Mouse (Mus musculus) G1E (cell line): ENCODE measurements at regions not wholly inside any gene's neighbourhood (a gene's known extent, or its start where the extent isn't known, plus 50 kb on each side); places are given as distances from the start of the nearest gene placed in this dataset.

ENCODE experiments used
- ATAC-seq: 2 replicates; pipeline ENCODE4 v1.8.0; 2016; ENCODE audit warnings: mild to moderate bottlenecking; ENCODE audit not compliant: insufficient number of reproducible peaks, poor library complexity, low FRiP score, severe bottlenecking; ENCODE audit errors: extremely low read depth
- DNase-seq: peaks from one replicate; pipeline ENCODE4 v3.0.0; 2012; ENCODE audit warnings: low spot score
- H3K27me3 ChIP-seq: 2 replicates; pipeline ENCODE4 v1.6.1; 2012; ENCODE audit warnings: mild to moderate bottlenecking, low read length, inconsistent platforms; ENCODE audit not compliant: insufficient read depth
- H3K36me3 ChIP-seq: replicated peaks from 2 replicates; pipeline ENCODE3; 2012; ENCODE audit warnings: mild to moderate bottlenecking, inconsistent platforms
- H3K4me1 ChIP-seq: 2 replicates; pipeline ENCODE4 v1.6.1; 2012; ENCODE audit warnings: low read depth, low read length, inconsistent platforms, mixed read lengths; ENCODE audit not compliant: insufficient read depth
- H3K4me3 ChIP-seq: 2 replicates; pipeline ENCODE4 v1.5.1; 2012; ENCODE audit warnings: low read depth, mild to moderate bottlenecking, inconsistent platforms, low read length, moderate library complexity, mixed read lengths
- H3K9me3 ChIP-seq: replicated peaks from 2 replicates; pipeline ENCODE4 v1.6.1; 2012; ENCODE audit warnings: inconsistent platforms
- CTCF ChIP-seq: IDR thresholded peaks from 2 replicates; pipeline ENCODE4 v1.5.1; 2012; ENCODE audit warnings: low read depth, low read length, inconsistent platforms, mixed read lengths
- GATA1 ChIP-seq: IDR thresholded peaks from 2 replicates; pipeline ENCODE4 v1.6.1; 2012; ENCODE audit warnings: borderline replicate concordance, low read length, inconsistent platforms, mixed read lengths
- GATA2 ChIP-seq: IDR thresholded peaks from 2 replicates; pipeline ENCODE4 v1.6.1; 2012; ENCODE audit warnings: low read depth, low read length, inconsistent platforms, borderline replicate concordance
- POLR2AphosphoS5 ChIP-seq: IDR thresholded peaks from 2 replicates; pipeline ENCODE4 v1.6.1; 2012; ENCODE audit warnings: low read depth, low read length, inconsistent platforms; ENCODE audit not compliant: insufficient replicate concordance
- TAL1 ChIP-seq: conservative IDR thresholded peaks from 2 replicates; pipeline ENCODE4 v1.6.1; 2012; ENCODE audit warnings: low read depth, low read length, inconsistent platforms, mixed read lengths

DNA sequence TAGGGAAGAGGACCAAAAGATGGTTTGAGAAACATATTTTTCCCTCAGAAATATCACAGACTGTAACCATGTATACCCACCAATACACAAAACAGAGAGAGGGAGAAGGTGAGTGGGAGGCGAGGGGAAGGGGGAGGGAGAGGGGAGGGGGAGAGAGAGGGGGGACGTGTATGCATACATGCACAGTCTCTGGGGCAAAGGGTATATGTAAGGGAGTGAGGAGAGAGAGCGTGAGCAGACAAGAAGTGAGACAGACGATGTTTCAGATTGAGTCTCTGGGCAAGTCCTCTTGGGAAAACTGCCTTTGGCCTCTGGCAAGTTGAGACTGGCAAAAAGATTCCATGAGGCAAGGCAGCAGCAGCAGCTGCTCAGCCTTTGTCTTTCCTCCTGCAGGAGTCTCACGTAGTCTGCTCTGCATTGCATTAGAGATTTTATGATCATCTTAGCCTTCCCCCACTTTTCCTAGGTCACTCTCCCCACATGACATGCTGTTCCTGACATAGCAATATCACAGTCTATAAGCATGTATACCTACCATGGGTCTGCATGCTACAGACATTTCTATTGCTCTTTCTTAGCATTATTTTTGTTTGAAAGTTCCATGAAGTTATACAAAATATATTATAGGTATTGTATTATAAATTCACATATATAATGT, 308.3 kb downstream of the Fam84a start:
- H3K36me3 ChIP-seq, result no peaks in the 10 kb centered on the region
- no peaks in the 10 kb centered on the region for H3K4me1 ChIP-seq
- H3K9me3 ChIP-seq, result no peaks in the 10 kb centered on the region
- ATAC-seq (no peak), DNase-seq (no peak)
- no peak overlapping the region for H3K4me3 ChIP-seq
- no peak for TF ChIP-seq TAL1
- TF ChIP-seq CTCF, result no peak
- no peak for TF ChIP-seq GATA2
- no peak for TF ChIP-seq GATA1
- TF ChIP-seq POLR2AphosphoS5, result no peak
- H3K27me3 ChIP-seq, result no peaks in the 10 kb centered on the region

DNA sequence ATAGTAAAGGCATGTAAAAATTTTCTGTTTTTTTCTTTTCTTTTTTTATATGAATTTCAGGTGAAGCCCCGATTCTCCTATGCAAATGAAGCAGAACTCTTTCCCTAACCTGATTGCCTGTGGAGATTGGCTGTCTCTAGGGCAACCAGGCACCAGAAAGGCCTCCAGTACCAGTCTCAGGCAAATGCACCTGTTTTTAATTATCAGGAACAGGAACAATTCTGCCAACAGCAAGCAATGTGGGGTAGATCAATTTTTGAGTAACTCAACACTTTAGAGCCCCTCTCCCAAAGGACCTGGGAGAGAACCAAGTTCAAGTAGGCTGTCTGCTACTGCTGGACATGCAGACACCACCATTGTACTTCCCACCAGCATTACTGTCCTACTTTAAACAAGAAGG, 310.6 kb downstream of the Fam84a start:
- no peak for DNase-seq
- no peak for ATAC-seq
- TF ChIP-seq GATA1, result no peak
- no peak for TF ChIP-seq GATA2
- no peak for TF ChIP-seq TAL1
- TF ChIP-seq CTCF, result no peak
- TF ChIP-seq POLR2AphosphoS5, result no peak
- Histone ChIP-seq H3K27me3 (no peaks in the 10 kb centered on the region), H3K4me3 (no peak overlapping the region), H3K9me3 (no peaks in the 10 kb centered on the region), H3K4me1 (no peaks in the 10 kb centered on the region), H3K36me3 (no peaks in the 10 kb centered on the region)

DNA sequence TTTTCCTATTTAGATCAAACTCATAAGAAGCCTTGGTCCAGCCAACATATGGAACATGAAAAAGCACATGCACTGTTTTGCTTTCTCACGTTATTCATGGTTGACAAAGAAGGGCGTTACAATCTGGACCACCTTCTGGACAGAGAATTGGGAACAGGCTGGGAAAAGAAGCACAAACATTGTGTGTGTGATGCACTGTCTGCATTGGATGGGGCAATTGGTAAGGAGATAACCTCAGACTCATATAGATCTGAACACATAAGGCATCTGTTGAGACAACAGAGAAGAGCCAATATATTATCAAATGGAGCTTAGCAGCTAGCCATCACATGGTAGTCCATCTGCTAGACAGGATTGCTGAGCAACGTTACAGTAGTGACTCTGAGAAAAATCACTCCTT, 317.1 kb downstream of the Fam84a start:
- Histone ChIP-seq H3K27me3 (no peaks in the 10 kb centered on the region), H3K4me3 (no peak overlapping the region), H3K4me1 (no peaks in the 10 kb centered on the region), H3K9me3 (no peaks in the 10 kb centered on the region), H3K36me3 (no peaks in the 10 kb centered on the region)
- no peak for ATAC-seq
- DNase-seq, result no peak
- TF ChIP-seq GATA2 (no peak), CTCF (no peak), POLR2AphosphoS5 (no peak), TAL1 (no peak), GATA1 (no peak)

DNA sequence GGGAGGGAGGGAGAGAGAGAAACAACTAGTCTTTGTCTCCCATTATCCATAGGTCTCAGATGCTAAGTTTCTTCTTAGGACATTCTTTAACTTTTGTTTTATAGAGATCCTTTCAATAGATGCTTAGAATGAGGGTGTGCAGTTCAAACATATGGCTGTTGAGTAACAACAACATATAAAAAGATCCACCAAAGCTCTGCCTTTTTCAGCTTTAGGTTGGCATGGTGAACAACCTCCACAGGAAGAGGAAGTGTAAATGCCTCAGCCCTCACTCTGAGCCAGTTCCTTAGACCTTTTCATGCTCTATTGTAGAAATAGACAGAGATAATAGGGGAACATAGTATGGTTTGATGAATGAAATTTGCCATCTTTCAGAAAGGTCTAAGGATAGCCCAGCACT, 326.0 kb downstream of the Fam84a start:
- TF ChIP-seq TAL1 (no peak), CTCF (no peak), POLR2AphosphoS5 (no peak), GATA2 (no peak), GATA1 (no peak)

DNA sequence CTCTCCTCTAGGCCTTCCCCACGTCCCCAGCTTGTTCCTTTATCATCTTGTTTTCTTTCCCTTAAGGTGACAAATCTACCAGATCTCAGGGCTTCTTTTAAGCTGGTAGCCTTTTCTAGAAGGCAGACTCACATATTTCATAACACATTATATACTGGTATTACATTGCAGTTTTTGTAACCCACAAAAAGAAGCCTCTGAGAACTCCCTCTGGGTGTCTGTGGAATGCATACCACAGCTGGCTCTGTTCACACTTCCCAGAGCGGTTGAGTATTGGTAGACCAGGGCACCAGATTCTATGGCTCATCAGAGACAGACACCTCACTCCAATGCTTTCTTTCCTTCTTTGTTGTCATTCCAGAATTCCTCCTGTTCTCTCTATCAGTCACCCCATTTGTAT, 336.4 kb downstream of the Fam84a start:
- no peak for ATAC-seq
- Histone ChIP-seq H3K36me3 (no peaks in the 10 kb centered on the region), H3K9me3 (no peaks in the 10 kb centered on the region), H3K27me3 (no peaks in the 10 kb centered on the region), H3K4me3 (no peak overlapping the region), H3K4me1 (no peaks in the 10 kb centered on the region)
- no peak for DNase-seq
- TF ChIP-seq TAL1 (no peak), POLR2AphosphoS5 (no peak), GATA2 (no peak), GATA1 (no peak), CTCF (no peak)

More for the DNA sequence above, 326.0 kb downstream of the Fam84a start:
- Histone ChIP-seq H3K4me1 (no peaks in the 10 kb centered on the region), H3K9me3 (no peaks in the 10 kb centered on the region), H3K36me3 (no peaks in the 10 kb centered on the region), H3K27me3 (no peaks in the 10 kb centered on the region), H3K4me3 (no peak overlapping the region)
- ATAC-seq (no peak), DNase-seq (no peak)

DNA sequence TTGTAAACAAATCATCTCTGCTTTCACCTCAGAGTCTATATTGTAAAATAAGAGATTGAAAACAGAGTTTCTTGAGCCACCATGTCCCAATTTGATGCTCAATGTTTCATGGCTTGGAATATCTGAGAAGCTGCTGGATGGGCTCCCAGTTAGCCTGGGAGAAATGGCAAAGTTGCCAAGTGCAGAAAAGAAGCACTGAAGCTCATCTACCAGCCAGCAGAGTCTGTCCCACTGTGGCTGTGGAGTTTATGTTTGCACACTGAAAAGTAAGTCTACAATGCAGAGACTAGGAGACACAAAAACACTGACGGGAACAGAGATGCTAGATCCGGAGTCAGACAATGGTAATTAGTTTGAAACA, 341.7 kb downstream of the Fam84a start:
- Histone ChIP-seq H3K4me1 (no peaks in the 10 kb centered on the region), H3K4me3 (no peak overlapping the region), H3K9me3 (no peaks in the 10 kb centered on the region), H3K27me3 (no peaks in the 10 kb centered on the region), H3K36me3 (no peaks in the 10 kb centered on the region)
- no peak for ATAC-seq
- no peak for DNase-seq
- no peak for TF ChIP-seq GATA1
- no peak for TF ChIP-seq TAL1
